Mouse (Mus musculus): ENCODE measurements at regions not wholly inside any gene's neighbourhood (a gene's known extent, or its start where the extent isn't known, plus 50 kb on each side); places are given as distances from the start of the nearest gene placed in this dataset.
A peak's percentile ranks its signal among the peaks of the same experiment; 100 is the strongest.

- no peak for DNase-seq (ENCODE audit: low spot score in 2 of 2)
Observed at GRCm38 (mm10) chr2:158909086-158909485, 114.5 kb downstream of the Dhx35 start.

GRCm38 (mm10) chr2:158910325-158910724 is 115.7 kb downstream of the Dhx35 start:
- peak in 1 of 2 experiments; percentile 26 for DNase-seq (ENCODE audit: low spot score in 2 of 2)

GRCm38 (mm10) chr2:158911191-158911590 is 116.6 kb downstream of the Dhx35 start:
- DNase-seq (ENCODE audit: low spot score in 2 of 2) = no peak

GRCm38 (mm10) chr2:158912631-158913258 is 118.1 kb downstream of the Dhx35 start:
- DNase-seq (ENCODE audit: low spot score in 2 of 2) = peak; percentile 20 to 32

GRCm38 (mm10) chr2:158917398-158917797 is 122.8 kb downstream of the Dhx35 start:
- DNase-seq (ENCODE audit: low spot score in 2 of 2) = no peak

GRCm38 (mm10) chr2:158918312-158918711 is 123.7 kb downstream of the Dhx35 start:
- no peak for DNase-seq (ENCODE audit: low spot score in 2 of 2)

- DNase-seq (ENCODE audit: low spot score in 2 of 2) = no peak
Observed at GRCm38 (mm10) chr2:158921342-158922255, 127.0 kb downstream of the Dhx35 start.

- no peak for DNase-seq (ENCODE audit: low spot score in 2 of 2)
Observed at GRCm38 (mm10) chr2:158922766-158923165, 128.2 kb downstream of the Dhx35 start.

GRCm38 (mm10) chr2:158929507-158929906 is 134.9 kb downstream of the Dhx35 start:
- no peak for DNase-seq (ENCODE audit: low spot score in 2 of 2)

- peak in 1 of 2 experiments; percentile 15 for DNase-seq (ENCODE audit: low spot score in 2 of 2)
Observed at GRCm38 (mm10) chr2:158937948-158938565, 143.4 kb downstream of the Dhx35 start.

- peak in 1 of 2 experiments; percentile 3 for DNase-seq (ENCODE audit: low spot score in 2 of 2)
Observed at GRCm38 (mm10) chr2:158949418-158949817, 154.8 kb downstream of the Dhx35 start.

- no peak for DNase-seq (ENCODE audit: low spot score in 2 of 2)
Observed at GRCm38 (mm10) chr2:158951061-158951460, 156.5 kb downstream of the Dhx35 start.

GRCm38 (mm10) chr2:158956888-158957287 is 162.3 kb downstream of the Dhx35 start:
- no peak for DNase-seq (ENCODE audit: low spot score in 2 of 2)

- DNase-seq (ENCODE audit: low spot score in 2 of 2) = peak; percentile 78 to 83
Observed at GRCm38 (mm10) chr2:158965003-158965665, 170.5 kb downstream of the Dhx35 start.

GRCm38 (mm10) chr2:158972178-158972577 is 177.6 kb downstream of the Dhx35 start:
- no peak for DNase-seq (ENCODE audit: low spot score in 2 of 2)

- peak; percentile 3 to 5 for DNase-seq (ENCODE audit: low spot score in 2 of 2)
Observed at GRCm38 (mm10) chr2:158985529-158986148, 191.0 kb downstream of the Dhx35 start.

GRCm38 (mm10) chr2:159002481-159003186 is 208.0 kb downstream of the Dhx35 start:
- no peak for DNase-seq (ENCODE audit: low spot score in 2 of 2)

GRCm38 (mm10) chr2:159003187-159003497 is 208.5 kb downstream of the Dhx35 start:
- DNase-seq (ENCODE audit: low spot score in 2 of 2) = no peak

- no peak for DNase-seq (ENCODE audit: low spot score in 2 of 2)
Observed at GRCm38 (mm10) chr2:159004417-159004816, 209.8 kb downstream of the Dhx35 start.

GRCm38 (mm10) chr2:159012725-159013124 is 218.1 kb downstream of the Dhx35 start:
- DNase-seq (ENCODE audit: low spot score in 2 of 2) = no peak

GRCm38 (mm10) chr2:159014553-159014952 is 219.9 kb downstream of the Dhx35 start:
- no peak for DNase-seq (ENCODE audit: low spot score in 2 of 2)
